Mouse (Mus musculus): Measurements from ENCODE around the gene Prelid3b.

Prelid3b gene

DNA sequence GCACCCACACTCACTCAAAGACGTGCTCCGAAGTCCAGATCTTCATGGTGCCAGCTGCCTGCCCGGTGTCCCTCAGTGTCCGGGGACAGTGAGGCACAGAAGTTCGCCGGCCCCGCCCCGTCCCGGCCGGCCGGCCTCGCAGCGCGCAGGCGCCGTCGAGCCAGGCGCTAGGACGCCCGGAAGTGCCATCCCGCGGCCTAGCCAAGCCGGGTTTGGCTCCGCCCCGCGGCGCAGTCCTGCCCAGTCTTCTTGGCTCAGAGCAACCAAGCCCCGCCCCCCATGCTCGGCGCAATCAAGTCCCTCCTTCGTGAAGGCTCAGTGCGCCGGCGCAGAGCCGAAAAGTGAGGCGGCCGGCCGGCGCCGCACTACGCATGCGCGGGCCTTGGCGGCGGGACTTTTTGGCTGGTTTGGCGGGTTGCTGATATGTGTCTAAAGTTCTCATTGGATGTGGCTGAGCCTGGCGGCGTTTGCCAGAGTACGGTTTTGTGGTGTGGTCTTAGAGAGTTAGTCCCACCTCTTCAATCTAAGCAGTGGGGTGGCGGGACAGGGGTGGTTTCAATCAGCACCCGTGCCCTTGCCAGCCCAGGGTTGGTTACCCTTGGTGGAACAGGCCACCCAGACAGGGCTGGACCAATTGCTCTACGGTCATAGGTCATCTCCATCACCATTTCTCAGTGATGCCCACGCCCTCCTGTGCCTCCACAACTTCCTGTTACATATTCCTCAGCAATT is at the start of gene Prelid3b:
Gene Prelid3b (minus strand): TSS at position 264 of the 732 bp plus-strand sequence.
- peak; percentile 97 for DNase-seq (ENCODE audit: low read depth, low spot score)

- no peak for DNase-seq (ENCODE audit: low read depth, low spot score)
These were observed 49.3 kb upstream of the Prelid3b start for GRCm38 (mm10) chr2:174522134-174522533.

DNA sequence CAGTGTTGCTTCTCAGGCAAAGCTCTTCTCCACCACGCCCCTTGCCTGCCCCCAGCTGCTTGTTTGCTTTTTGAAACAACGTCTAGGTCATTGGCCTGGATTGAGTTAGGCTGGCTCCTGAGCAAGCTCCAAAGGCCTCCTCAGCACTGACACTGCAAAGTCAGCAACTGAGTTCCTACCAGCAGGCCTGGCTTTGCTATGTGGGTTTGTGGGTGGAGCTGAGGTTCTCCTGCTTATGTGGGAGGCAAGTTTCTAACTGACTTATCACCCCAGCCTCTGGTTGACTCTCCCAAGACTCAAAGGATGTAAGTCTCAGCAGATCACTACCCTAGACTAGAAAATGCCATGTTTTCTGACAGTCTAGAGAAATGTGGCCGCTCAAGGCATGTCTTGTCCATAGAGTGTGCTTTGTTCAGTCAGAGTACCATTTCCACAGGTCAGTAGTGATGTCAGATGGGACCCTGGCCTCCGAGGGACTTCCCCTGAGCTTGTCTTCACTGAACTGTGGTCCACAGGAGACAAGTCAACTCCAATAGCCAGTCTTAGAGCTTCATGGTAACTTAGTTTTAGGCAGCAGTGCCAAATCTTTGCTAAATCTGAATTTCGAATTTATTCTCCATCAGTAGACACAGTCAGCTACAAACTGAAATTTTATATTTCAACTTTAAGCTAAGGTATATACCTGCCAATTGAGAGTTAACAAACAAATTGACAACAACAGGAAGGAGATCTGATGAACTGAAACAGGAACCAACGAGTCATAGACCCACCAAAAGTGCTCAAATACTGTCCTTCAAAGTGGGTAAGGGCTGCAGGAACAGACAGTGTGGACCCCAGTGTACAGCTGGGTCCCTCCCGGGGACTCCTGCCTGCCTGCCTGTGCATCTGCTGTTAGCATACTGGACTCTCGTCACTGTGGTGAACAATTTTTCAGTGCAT is 44.5 kb upstream of the Prelid3b start:
- DNase-seq (ENCODE audit: low read depth, low spot score) = no peak

DNA sequence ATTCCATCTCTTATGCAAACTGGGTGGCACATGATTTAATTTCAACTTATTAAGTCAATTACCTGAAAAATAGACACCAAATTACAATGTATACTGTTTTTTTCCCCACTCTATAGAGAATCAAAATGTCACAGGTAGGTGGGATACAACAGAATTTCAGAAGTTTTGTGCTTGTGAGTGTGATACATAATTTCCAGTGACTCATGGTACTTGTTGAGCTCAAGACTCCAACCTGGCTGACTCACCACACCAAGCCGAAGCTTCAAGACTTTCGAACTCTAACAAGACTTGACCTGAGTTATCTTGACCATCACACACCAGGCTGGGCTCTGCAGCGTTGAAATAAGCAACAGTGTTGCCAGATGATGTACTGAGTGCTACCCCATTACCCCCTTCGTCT is 42.0 kb upstream of the Prelid3b start:
- DNase-seq (ENCODE audit: low read depth, low spot score) = no peak

GRCm38 (mm10) chr2:174513827-174514226 is 40.9 kb upstream of the Prelid3b start:
- DNase-seq (ENCODE audit: low read depth, low spot score) = no peak

GRCm38 (mm10) chr2:174509825-174510224 is 36.9 kb upstream of the Prelid3b start:
- no peak for DNase-seq (ENCODE audit: low read depth, low spot score)

- no peak for DNase-seq (ENCODE audit: low read depth, low spot score)
These were observed 35.1 kb upstream of the Prelid3b start for GRCm38 (mm10) chr2:174507998-174508397.

GRCm38 (mm10) chr2:174502831-174503460 is 30.1 kb upstream of the Prelid3b start:
- DNase-seq (ENCODE audit: low read depth, low spot score) = peak; percentile 9

DNA sequence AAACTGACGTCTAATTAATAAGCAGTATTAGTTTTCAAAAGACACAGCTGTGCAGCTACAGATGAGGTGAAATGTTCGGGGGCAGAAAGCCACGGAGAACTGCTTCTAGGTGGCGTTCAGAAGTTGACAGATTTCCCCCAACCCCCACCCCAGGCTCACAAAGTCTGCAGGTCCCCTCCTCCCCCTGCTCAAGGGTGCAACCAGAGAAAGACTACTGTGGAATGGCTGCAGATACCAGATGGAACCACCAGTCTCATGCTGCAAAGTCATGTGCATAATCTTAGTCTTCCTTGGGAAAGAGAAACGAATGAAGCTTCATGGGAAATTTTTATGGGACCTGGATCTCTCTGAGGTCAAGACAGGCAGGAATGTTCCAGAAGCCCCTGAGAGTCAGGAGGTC is 29.4 kb upstream of the Prelid3b start:
- DNase-seq (ENCODE audit: low read depth, low spot score) = no peak

GRCm38 (mm10) chr2:174501517-174501916 is 28.6 kb upstream of the Prelid3b start:
- DNase-seq (ENCODE audit: low read depth, low spot score) = no peak

DNA sequence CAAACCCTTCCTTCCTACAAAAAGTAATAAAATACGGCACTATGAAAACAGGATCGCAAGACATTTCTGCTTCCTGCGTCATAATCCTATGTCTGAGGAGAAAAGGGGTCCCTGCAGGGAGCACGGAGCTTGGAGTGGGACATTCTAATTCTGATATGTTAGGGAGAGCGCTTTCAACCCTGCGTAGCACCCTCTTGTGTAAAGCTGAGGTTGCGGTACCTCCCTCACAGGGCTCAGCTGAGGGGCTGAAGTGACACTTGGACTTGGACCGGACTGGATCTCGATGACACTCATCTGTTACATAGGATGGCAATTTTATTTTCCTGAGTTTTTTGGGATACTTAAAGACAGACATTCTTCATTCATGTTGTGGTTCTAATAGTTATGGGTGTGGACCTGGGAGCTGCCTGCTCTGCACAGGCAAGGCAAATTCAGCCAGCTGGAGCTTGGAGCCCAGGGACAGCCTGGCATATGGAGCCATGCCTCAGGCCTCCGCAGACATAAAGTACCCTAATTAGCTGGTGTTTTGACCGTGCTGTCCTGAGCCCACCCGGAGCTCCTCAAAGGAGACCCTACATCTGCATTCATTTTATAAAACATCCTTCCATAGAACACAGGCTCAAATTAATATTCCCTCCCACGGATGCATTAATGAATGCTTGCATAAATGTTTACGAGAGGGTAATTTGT is 28.1 kb upstream of the Prelid3b start:
- no peak for DNase-seq (ENCODE audit: low read depth, low spot score)

- peak; percentile 15 for DNase-seq (ENCODE audit: low read depth, low spot score)
These were observed 20.0 kb upstream of the Prelid3b start for GRCm38 (mm10) chr2:174492858-174493257.

GRCm38 (mm10) chr2:174487005-174487404 is 14.1 kb upstream of the Prelid3b start:
- no peak for DNase-seq (ENCODE audit: low read depth, low spot score)

- no peak for DNase-seq (ENCODE audit: low read depth, low spot score)
These were observed 5.9 kb upstream of the Prelid3b start for GRCm38 (mm10) chr2:174478746-174479145.

- DNase-seq (ENCODE audit: low read depth, low spot score) = no peak
These were observed 4.8 kb upstream of the Prelid3b start for GRCm38 (mm10) chr2:174477543-174478319.

DNA sequence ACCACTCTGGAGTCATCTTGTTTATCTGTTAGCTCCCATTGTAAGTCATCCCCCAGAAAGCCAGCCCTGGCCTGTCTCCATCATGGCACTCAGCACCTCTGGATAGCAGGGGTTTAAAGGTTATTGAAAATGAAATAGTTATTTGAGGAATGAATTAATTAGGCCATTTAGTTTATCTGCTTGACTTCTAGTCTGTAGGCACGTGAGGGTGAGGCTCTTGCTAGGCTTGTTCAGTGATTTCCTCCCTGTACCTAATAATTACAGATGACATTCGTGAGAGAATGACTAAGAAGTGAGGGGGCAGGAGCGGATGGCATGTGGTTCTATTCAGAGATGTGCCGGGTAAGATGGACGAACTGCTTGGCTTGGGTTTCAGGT is 658 bp upstream of the Prelid3b start:
- no peak for DNase-seq (ENCODE audit: low read depth, low spot score)

GRCm38 (mm10) chr2:174472407-174472806 is 474 bp downstream of the Prelid3b start:
- DNase-seq (ENCODE audit: low read depth, low spot score) = no peak

- no peak for DNase-seq (ENCODE audit: low read depth, low spot score)
These were observed 2.0 kb downstream of the Prelid3b start for GRCm38 (mm10) chr2:174470786-174471405.

- DNase-seq (ENCODE audit: low read depth, low spot score) = no peak
These were observed 2.5 kb downstream of the Prelid3b start for GRCm38 (mm10) chr2:174470333-174470732.

GRCm38 (mm10) chr2:174463789-174464523 is 8.9 kb downstream of the Prelid3b start, which contains the start of gene Atp5e:
Atp5e (minus strand) TSS chr2:174464105.
- peak; percentile 94 for DNase-seq (ENCODE audit: low read depth, low spot score)

Data from telencephalon, adult 2 months (tissue).